ENCODE assay signal across 10 mouse cellular contexts in the genomic region with DNA sequence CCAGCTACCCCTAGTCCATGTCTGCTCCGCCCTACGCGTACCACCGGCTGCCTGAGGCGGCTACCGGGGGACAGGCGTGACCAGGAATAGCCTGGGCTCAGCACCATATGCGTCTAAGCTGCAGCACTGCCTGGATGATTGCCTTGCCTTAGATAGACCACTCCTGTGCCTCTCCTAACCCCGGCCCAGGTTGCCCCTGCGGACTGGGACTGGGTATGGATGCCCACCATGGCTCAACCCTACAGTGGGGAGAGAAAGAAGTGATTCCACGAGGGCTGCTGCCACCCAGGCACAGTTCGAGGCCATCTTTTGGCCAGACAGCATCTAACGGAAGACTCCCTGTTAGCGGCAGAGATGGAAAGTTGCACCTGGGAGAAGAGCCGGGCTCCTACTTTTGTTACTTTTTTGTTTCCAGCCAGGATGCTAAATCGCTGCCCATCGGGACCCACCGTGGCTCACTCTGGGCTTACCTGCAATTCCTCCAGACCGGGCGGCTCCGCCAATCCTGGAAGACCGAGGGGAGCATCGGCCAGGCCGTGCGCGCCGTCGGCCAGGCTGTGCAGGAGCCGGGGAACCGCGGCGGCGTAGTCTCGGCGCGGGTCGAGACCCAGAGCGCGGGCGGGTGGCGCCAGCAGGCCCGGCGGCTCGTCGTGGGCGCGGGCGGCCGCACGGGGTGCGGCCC. TPM values are rescaled to one million over a fixed set of nuclear protein-coding genes. Genes with fewer than 3 reads are reported as not detected.
DNase-seq lines count a peak whose midpoint lies in the region; ATAC-seq lines count a peak whose summit lies in the region.
"Had no signal": no experiment of that assay in that cellular context is flagged by ENCODE, and none has a peak within 500 bp of the region (broad histone marks: within the 10 kb centered on the region; RNA-seq: fewer than 3 reads in every experiment).

No protein-coding gene starts in this region.

- no peaks in the 10 kb centered on the region for H3K36me3 ChIP-seq in kidney, embryonic 14.5 days (ENCODE audit: control insufficient read depth, insufficient read depth, low read length)
- no peaks in the 10 kb centered on the region for H3K36me3 ChIP-seq in embryonic facial prominence, embryonic 14.5 days (ENCODE audit: control insufficient read depth, insufficient read depth, low read length)
- H3K36me3 ChIP-seq in intestine, embryonic 15.5 days: no peaks in the 10 kb centered on the region
- no peaks in the 10 kb centered on the region for H3K36me3 ChIP-seq in midbrain, embryonic 16.5 days (ENCODE audit: control insufficient read depth, insufficient read depth, low read length)
- H3K36me3 ChIP-seq: G1E had no signal

- H3K9ac ChIP-seq in kidney, embryonic 14.5 days (ENCODE audit: low read depth, low read length): peak overlapping the region; percentile 23; the same call in 1 of the 2 replicates
- 0 out of 2 replicates have a peak overlapping the region, but pooled peaks have one; percentile 30 for H3K9ac ChIP-seq in embryonic facial prominence, embryonic 14.5 days (ENCODE audit: low read depth, low read length)
- H3K9ac ChIP-seq in intestine, embryonic 15.5 days: no peak overlapping the region
- H3K9ac ChIP-seq in midbrain, embryonic 16.5 days (ENCODE audit: low read depth, low read length): no peak overlapping the region

- no peak for DNase-seq in kidney, postnatal 4 days
- no peak for DNase-seq in embryonic facial prominence, embryonic 14.5 days (ENCODE audit: low spot score)
- no peak for DNase-seq in urinary bladder, postnatal 25 days (ENCODE audit: low spot score)
- no peak for DNase-seq in cerebellum, adult 11-12 months
- DNase-seq in cerebellum, postnatal 4 days (ENCODE audit: low spot score in 2 of 2): no peak

- WGBS in kidney, embryonic 14.5 days: 4% methylated on average over 50 of the region's 51 CpGs
- WGBS in embryonic facial prominence, embryonic 14.5 days: 2% methylated on average over 40 of the region's 51 CpGs
- 3% methylated on average over 50 of the region's 51 CpGs for WGBS in intestine, embryonic 15.5 days
- WGBS in midbrain, embryonic 16.5 days: 2% methylated on average over 51 of the region's 51 CpGs

- peak overlapping the region; percentile 30 for H3K4me3 ChIP-seq in kidney, embryonic 14.5 days (ENCODE audit: low read length)
- H3K4me3 ChIP-seq in embryonic facial prominence, embryonic 14.5 days (ENCODE audit: low read depth, low read length): peak overlapping the region; percentile 38
- H3K4me3 ChIP-seq in intestine, embryonic 15.5 days (replicated peaks): peak overlapping the region; percentile 34
- peak overlapping the region; percentile 28 for H3K4me3 ChIP-seq in midbrain, embryonic 16.5 days (ENCODE audit: low read depth, low read length)

- H3K9me3 ChIP-seq in kidney, embryonic 14.5 days (ENCODE audit: control insufficient read depth, low read length): no peaks in the 10 kb centered on the region
- H3K9me3 ChIP-seq in embryonic facial prominence, embryonic 14.5 days (ENCODE audit: control insufficient read depth, low read length): no peaks in the 10 kb centered on the region
- H3K9me3 ChIP-seq in intestine, embryonic 15.5 days: no peaks in the 10 kb centered on the region
- no peaks in the 10 kb centered on the region for H3K9me3 ChIP-seq in midbrain, embryonic 16.5 days (replicated peaks; ENCODE audit: control insufficient read depth, low read length, poor library complexity, severe bottlenecking)

- no peak for ATAC-seq in kidney, embryonic 14.5 days (ENCODE audit: low FRiP score, low TSS enrichment)
- ATAC-seq in embryonic facial prominence, embryonic 14.5 days (ENCODE audit: low read depth): no peak
- ATAC-seq in intestine, embryonic 15.5 days: no peak
- no peak for ATAC-seq in midbrain, embryonic 16.5 days

- peak overlapping the region; percentile 10 for H3K4me2 ChIP-seq in kidney, embryonic 14.5 days (replicated peaks; ENCODE audit: low read depth, low read length)
- peak overlapping the region; percentile 50 for H3K4me2 ChIP-seq in embryonic facial prominence, embryonic 14.5 days (ENCODE audit: low read depth, low read length)
- H3K4me2 ChIP-seq in intestine, embryonic 15.5 days (replicated peaks): peak overlapping the region; percentile 65
- peak overlapping the region; percentile 47 for H3K4me2 ChIP-seq in midbrain, embryonic 16.5 days (ENCODE audit: low read length)

- no peak overlapping the region for H3K27ac ChIP-seq in kidney, embryonic 14.5 days (ENCODE audit: low read depth, low read length)
- H3K27ac ChIP-seq in embryonic facial prominence, embryonic 14.5 days (replicated peaks; ENCODE audit: low read depth, low read length): no peak overlapping the region
- H3K27ac ChIP-seq in intestine, embryonic 15.5 days: no peak overlapping the region
- H3K27ac ChIP-seq in midbrain, embryonic 16.5 days (ENCODE audit: low read length): no peak overlapping the region

- H3K27me3 ChIP-seq in kidney, embryonic 14.5 days (ENCODE audit: control insufficient read depth, insufficient read depth, low read length): peaks cover 95% of the 10 kb centered on the region
- H3K27me3 ChIP-seq in embryonic facial prominence, embryonic 14.5 days (replicated peaks; ENCODE audit: control insufficient read depth, insufficient read depth, low read length): peaks cover 93% of the 10 kb centered on the region
- H3K27me3 ChIP-seq in intestine, embryonic 15.5 days (replicated peaks): peaks cover 93% of the 10 kb centered on the region
- H3K27me3 ChIP-seq in midbrain, embryonic 16.5 days (ENCODE audit: control insufficient read depth, insufficient read depth, low read depth, low read length): peaks cover 70% of the 10 kb centered on the region

- no peaks in the 10 kb centered on the region; the same call in 1 of the 2 replicates for H3K4me1 ChIP-seq in kidney, embryonic 14.5 days (ENCODE audit: control insufficient read depth, insufficient read depth, low read length)
- H3K4me1 ChIP-seq in embryonic facial prominence, embryonic 14.5 days (ENCODE audit: control insufficient read depth, insufficient read depth, low read length): no peaks in the 10 kb centered on the region
- peaks cover 21% of the 10 kb centered on the region for H3K4me1 ChIP-seq in intestine, embryonic 15.5 days (replicated peaks)
- H3K4me1 ChIP-seq in midbrain, embryonic 16.5 days (ENCODE audit: control insufficient read depth, insufficient read depth, low read length): no peaks in the 10 kb centered on the region; the same call in 1 of the 2 replicates

RNA-seq across cellular contexts. Expression of gene Tfap2e, which starts 1.2 kb away (rescaled TPM):
- not detected in 2 replicates for polyA plus RNA-seq in kidney, embryonic 14.5 days (2014; fragmentation: Nextera tagmentation; extraction: Ambion mirVana)
- 0.22 and 0.78 TPM in 2 replicates for polyA plus RNA-seq in embryonic facial prominence, embryonic 14.5 days (2014; fragmentation: Nextera tagmentation; extraction: Ambion mirVana)
- not detected in 2 replicates for polyA plus RNA-seq in intestine, embryonic 15.5 days (2015; fragmentation: Nextera tagmentation; extraction: Ambion mirVana)
- 0.09 and 0.22 TPM in 2 replicates for polyA plus RNA-seq in midbrain, embryonic 16.5 days (2015; fragmentation: Nextera tagmentation; extraction: Ambion mirVana)
- polyA plus RNA-seq: G1E; inflammation-experienced regulatory T-cells, adult 6 months had no signal

RNA-seq across cellular contexts. Expression of gene Ncdn, which starts 18.4 kb away (rescaled TPM):
- polyA plus RNA-seq in kidney, embryonic 14.5 days (2014; fragmentation: Nextera tagmentation; extraction: Ambion mirVana): 15.0 and 24.7 TPM in 2 replicates
- polyA plus RNA-seq in embryonic facial prominence, embryonic 14.5 days (2014; fragmentation: Nextera tagmentation; extraction: Ambion mirVana): 28.4 and 31.1 TPM in 2 replicates
- polyA plus RNA-seq in intestine, embryonic 15.5 days (2015; fragmentation: Nextera tagmentation; extraction: Ambion mirVana): 27.3 TPM in 2 replicates
- polyA plus RNA-seq in midbrain, embryonic 16.5 days (2015; fragmentation: Nextera tagmentation; extraction: Ambion mirVana): 134 and 161 TPM in 2 replicates

RNA-seq across cellular contexts. Expression of gene AU040320, which starts 18.5 kb away (rescaled TPM):
- polyA plus RNA-seq in kidney, embryonic 14.5 days (2014; fragmentation: Nextera tagmentation; extraction: Ambion mirVana): 19.3 and 23.4 TPM in 2 replicates
- 18.8 and 20.8 TPM in 2 replicates for polyA plus RNA-seq in embryonic facial prominence, embryonic 14.5 days (2014; fragmentation: Nextera tagmentation; extraction: Ambion mirVana)
- polyA plus RNA-seq in intestine, embryonic 15.5 days (2015; fragmentation: Nextera tagmentation; extraction: Ambion mirVana): 29.3 and 30.4 TPM in 2 replicates
- polyA plus RNA-seq in midbrain, embryonic 16.5 days (2015; fragmentation: Nextera tagmentation; extraction: Ambion mirVana): 36.5 and 42.8 TPM in 2 replicates

RNA-seq across cellular contexts. Expression of gene Psmb2, which starts 57.4 kb away (rescaled TPM):
- 510 and 601 TPM in 2 replicates for polyA plus RNA-seq in kidney, embryonic 14.5 days (2014; fragmentation: Nextera tagmentation; extraction: Ambion mirVana)
- polyA plus RNA-seq in embryonic facial prominence, embryonic 14.5 days (2014; fragmentation: Nextera tagmentation; extraction: Ambion mirVana): 465 and 479 TPM in 2 replicates
- 500 and 522 TPM in 2 replicates for polyA plus RNA-seq in intestine, embryonic 15.5 days (2015; fragmentation: Nextera tagmentation; extraction: Ambion mirVana)
- polyA plus RNA-seq in midbrain, embryonic 16.5 days (2015; fragmentation: Nextera tagmentation; extraction: Ambion mirVana): 393 and 408 TPM in 2 replicates

Comparison
In these comparisons a context has a peak if more than half of its experiments do, and no peak if none do; other contexts are left out.
1. H3K4me2 ChIP-seq: peak in every context shown above with its lines; median percentile 65 in intestine, embryonic 15.5 days; 50 in embryonic facial prominence, embryonic 14.5 days; 47 in midbrain, embryonic 16.5 days; 10 in kidney, embryonic 14.5 days.
2. H3K9ac ChIP-seq: peak in kidney, embryonic 14.5 days (single experiment) and embryonic facial prominence, embryonic 14.5 days (single experiment); none in intestine, embryonic 15.5 days (single experiment) and midbrain, embryonic 16.5 days (single experiment).
3. Peak in every context shown above with its lines, with median percentiles within 50 percentile points of each other: H3K4me3 ChIP-seq.